Mouse (Mus musculus): ENCODE measurements at regions not wholly inside any gene's neighbourhood (a gene's known extent, or its start where the extent isn't known, plus 50 kb on each side); places are given as distances from the start of the nearest gene placed in this dataset.

DNA sequence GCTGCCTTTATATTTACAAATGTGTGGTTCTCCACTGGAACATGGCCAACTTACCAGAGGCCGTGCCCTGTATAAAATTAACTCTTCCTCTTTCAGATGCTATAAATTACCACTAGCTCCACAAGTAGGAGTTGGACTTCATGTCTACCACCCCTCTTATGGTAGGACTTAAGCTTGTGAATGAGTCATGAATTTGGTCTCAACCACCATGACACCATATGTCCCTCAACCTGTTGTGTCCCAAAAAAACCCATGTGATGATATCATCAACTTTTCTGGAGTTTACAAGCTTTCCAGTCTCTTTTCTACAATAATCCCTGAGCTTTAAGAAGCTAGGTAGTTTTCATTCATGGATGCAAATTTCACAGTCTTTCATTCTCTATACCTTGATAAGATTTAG, 1951.4 kb downstream of the Pcdh7 start:
- DNase-seq (ENCODE audit: extremely low read depth, low read depth, low spot score) = no peak

DNA sequence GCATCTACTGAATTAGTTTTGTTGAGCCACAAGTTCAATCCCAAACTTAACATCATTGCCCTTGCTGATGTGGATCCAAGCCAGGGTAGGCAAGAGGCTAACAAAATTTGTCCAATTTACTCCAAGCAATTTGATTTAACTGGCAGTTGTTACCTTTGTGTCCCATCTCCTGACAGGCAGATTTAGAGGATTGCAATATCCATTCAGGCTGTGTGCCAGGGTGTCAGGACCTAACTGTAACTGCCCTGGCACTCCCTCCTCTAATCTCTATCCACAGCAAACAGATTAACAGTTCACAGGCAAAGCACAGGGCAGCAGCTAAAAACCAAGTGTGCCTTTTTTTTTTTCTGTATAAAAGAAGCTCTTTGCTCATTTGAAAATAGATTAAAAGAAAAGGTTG, 1982.2 kb downstream of the Pcdh7 start:
- DNase-seq (ENCODE audit: extremely low read depth, low read depth, low spot score) = peak; percentile 81

DNA sequence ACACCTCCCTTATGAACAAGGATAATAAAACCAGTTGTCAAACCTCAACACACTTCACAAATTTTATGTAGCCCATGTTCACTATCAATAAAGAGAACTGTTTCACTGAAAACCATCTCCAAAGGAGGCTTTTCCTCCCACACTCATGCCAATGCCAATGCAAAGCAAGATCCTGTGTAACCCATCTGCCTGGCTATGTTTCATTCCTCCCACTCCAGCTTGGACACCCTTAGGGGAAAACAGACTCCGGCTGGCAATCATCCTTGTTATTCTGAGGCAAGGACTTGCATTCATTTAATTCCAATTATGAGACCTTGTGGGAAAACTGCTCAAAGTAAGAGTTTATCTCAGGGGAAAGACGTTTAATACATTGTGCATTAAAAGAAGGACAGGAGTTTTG, 1997.7 kb downstream of the Pcdh7 start:
- DNase-seq (ENCODE audit: extremely low read depth, low read depth, low spot score) = peak; percentile 81

DNA sequence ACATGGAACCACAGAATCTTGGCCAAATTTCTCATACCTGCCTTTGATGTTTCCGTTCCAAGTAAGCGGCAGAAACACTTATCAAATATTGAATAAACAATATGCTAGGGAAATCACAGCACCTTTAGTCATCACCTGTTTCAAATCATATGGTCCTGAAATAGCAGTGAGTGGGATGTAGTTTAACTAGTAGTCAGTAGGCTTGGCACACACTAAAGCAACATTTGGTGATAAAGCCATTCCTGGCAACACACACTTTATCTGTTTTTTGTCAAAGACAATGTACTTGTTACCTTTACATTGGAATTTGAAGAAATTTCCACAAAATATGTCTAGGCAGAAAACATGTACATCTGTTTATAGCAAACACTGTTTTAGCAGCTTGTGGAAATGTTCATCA, 2038.5 kb downstream of the Pcdh7 start:
- DNase-seq (ENCODE audit: extremely low read depth, low read depth, low spot score) = no peak

DNA sequence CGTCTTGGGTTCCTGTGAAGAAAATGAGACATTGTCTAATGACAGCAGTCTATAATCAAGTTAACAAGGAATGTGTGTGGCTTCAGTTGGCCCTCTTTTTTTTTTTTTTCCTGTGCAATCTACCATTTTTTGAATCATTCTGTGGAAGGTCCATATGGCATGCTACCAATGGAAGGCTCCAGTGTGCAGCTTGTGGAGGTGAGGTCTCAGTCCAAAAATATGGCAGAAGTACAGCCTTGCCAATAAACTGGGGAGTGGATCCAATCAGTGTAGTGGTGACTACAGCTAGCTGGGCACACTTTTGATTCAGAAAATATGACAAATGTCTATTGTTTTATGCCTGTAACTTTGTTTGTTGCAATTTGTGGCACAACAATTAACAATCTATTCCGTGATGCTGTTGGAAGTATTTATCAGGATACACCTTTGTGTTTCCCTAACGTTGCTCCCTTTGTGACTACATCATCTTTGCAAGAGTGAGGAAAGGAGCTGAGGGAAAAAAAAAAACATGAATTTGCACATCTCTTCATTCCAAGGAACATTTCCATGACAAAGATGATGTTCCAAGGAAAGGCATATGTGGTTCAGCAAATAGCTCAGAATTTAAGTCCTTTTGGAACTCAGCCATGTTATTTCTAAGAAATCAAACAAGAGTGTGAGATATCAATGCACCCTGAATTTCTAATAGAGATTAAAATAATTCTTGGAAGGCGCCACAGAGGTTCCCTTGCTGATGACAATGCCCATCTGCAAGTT, 2039.1 kb downstream of the Pcdh7 start:
- no peak for DNase-seq (ENCODE audit: extremely low read depth, low read depth, low spot score)
